Comparison of ENCODE assay signal across 13 mouse cellular contexts in genomic region chr19:57147746-57148145, GRCm38 (mm10).
A peak's percentile ranks its signal among the peaks of the same experiment; 100 is the strongest.
DNase-seq lines count a peak whose midpoint lies in the region; ATAC-seq and TF ChIP-seq lines count a peak whose summit lies in the region.
"Had no signal": no experiment of that assay in that cellular context is flagged by ENCODE, and none has a peak within 500 bp of the region (broad histone marks: within the 10 kb centered on the region; RNA-seq: fewer than 3 reads in every experiment).

No protein-coding gene starts in this region.

- WGBS in cerebellum, adult 2 months, result 1% methylated on average over 6 of the region's 6 CpGs
- WGBS in heart, embryonic 15.5 days, result 17% methylated on average over 6 of the region's 6 CpGs
- 23% methylated on average over 6 of the region's 6 CpGs for WGBS in limb, embryonic 12.5 days

- TF ChIP-seq CTCF in cerebellum, adult 2 months (IDR thresholded peaks at IDR 0.05; ENCODE audit: borderline replicate concordance, insufficient read depth, low read depth, low read length), result no peak
- no peak for TF ChIP-seq CTCF in left cerebral cortex, adult 2 months (IDR thresholded peaks at IDR 0.05)

- H3K36me3 ChIP-seq in heart, embryonic 15.5 days, result peaks cover 21% of the 10 kb centered on the region
- no peaks in the 10 kb centered on the region for H3K36me3 ChIP-seq in limb, embryonic 12.5 days

- peaks cover 16% of the 10 kb centered on the region for H3K4me1 ChIP-seq in cerebellum, adult 2 months (ENCODE audit: control insufficient read depth, insufficient read depth, low read length)
- H3K4me1 ChIP-seq in heart, embryonic 15.5 days (replicated peaks), result peaks cover 39% of the 10 kb centered on the region
- H3K4me1 ChIP-seq in limb, embryonic 12.5 days (replicated peaks), result peaks cover 19% of the 10 kb centered on the region

- H3K9me3 ChIP-seq in heart, embryonic 15.5 days (replicated peaks), result no peaks in the 10 kb centered on the region
- 0 out of 2 replicates have a peak, but pooled peaks cover 2% of the 10 kb centered on the region for H3K9me3 ChIP-seq in limb, embryonic 12.5 days
- H3K9me3 ChIP-seq: lung, embryonic 15.5 days had no signal

- peak; percentile 48 to 52 for DNase-seq in cerebellum, postnatal 14 days
- DNase-seq in cerebellum, adult 2 months, result no peak
- no peak for DNase-seq in heart, postnatal 25 days (ENCODE audit: low spot score)
- no peak for DNase-seq in left cerebral cortex, adult 2 months (ENCODE audit: extremely low spot score in 1 of 2, low spot score in 2 of 2)
- DNase-seq in left cerebral cortex, adult 11 months (ENCODE audit: low spot score), result no peak
- DNase-seq in adrenal gland, adult 18-20 months (ENCODE audit: low spot score in 2 of 2), result no peak
- DNase-seq: cerebellum, postnatal 36 days; gastrocnemius, postnatal 36 days; kidney, postnatal 25 days had no signal

- no peak for TF ChIP-seq POLR2A in cerebellum, adult 2 months (IDR thresholded peaks at IDR 0.05; ENCODE audit: borderline replicate concordance, insufficient read depth, low read length)

- H3K27ac ChIP-seq in cerebellum, adult 2 months (ENCODE audit: insufficient read depth, low read length), result no peak overlapping the region
- H3K27ac ChIP-seq in heart, embryonic 15.5 days, result peak overlapping the region; percentile 70
- peak overlapping the region; percentile 29; the same call in 1 of the 2 replicates for H3K27ac ChIP-seq in left cerebral cortex, adult 2 months
- peak overlapping the region; percentile 82 for H3K27ac ChIP-seq in limb, embryonic 12.5 days
- H3K27ac ChIP-seq: lung, embryonic 15.5 days had no signal

- intact Hi-C loops in heart, postnatal 25 days (cut with DNase I), result no loop called here
- intact Hi-C loops in left cerebral cortex, adult 2 months (cut with DNase I), result no loop called here

- ATAC-seq in heart, embryonic 15.5 days (replicated peaks; ENCODE audit: insufficient number of reproducible peaks, insufficient read depth, low FRiP score, low read depth), result no peak
- no peak for ATAC-seq in limb, embryonic 12.5 days (ENCODE audit: insufficient number of reproducible peaks, insufficient read depth, low FRiP score, low TSS enrichment, low read depth)

- H3K4me3 ChIP-seq in cerebellum, adult 2 months (replicated peaks; ENCODE audit: insufficient read depth, low read depth, low read length), result no peak overlapping the region
- H3K4me3 ChIP-seq in heart, embryonic 15.5 days, result no peak overlapping the region
- no peak overlapping the region for H3K4me3 ChIP-seq in left cerebral cortex, adult 2 months
- no peak overlapping the region for H3K4me3 ChIP-seq in limb, embryonic 12.5 days (replicated peaks)
- H3K4me3 ChIP-seq: erythroblast, embryonic 14.5 days; lung, embryonic 15.5 days had no signal

- no peak overlapping the region for H3K4me2 ChIP-seq in heart, embryonic 15.5 days
- H3K4me2 ChIP-seq in limb, embryonic 12.5 days, result no peak overlapping the region
- H3K4me2 ChIP-seq: lung, embryonic 15.5 days had no signal

- no peak overlapping the region for H3K9ac ChIP-seq in heart, embryonic 15.5 days
- no peak overlapping the region for H3K9ac ChIP-seq in limb, embryonic 12.5 days (replicated peaks)
- H3K9ac ChIP-seq: lung, embryonic 15.5 days had no signal

- H3K27me3 ChIP-seq in cerebellum, adult 2 months (ENCODE audit: control insufficient read depth, insufficient read depth, low read length), result no peaks in the 10 kb centered on the region
- no peaks in the 10 kb centered on the region for H3K27me3 ChIP-seq in heart, embryonic 15.5 days
- H3K27me3 ChIP-seq in limb, embryonic 12.5 days, result no peaks in the 10 kb centered on the region
- H3K27me3 ChIP-seq: lung, embryonic 15.5 days had no signal

Comparison
In these comparisons a context has a peak if more than half of its experiments do, and no peak if none do; other contexts are left out.
1. DNase-seq: peak in cerebellum, postnatal 14 days (2 of 2); none in cerebellum, adult 2 months (0 of 2), heart, postnatal 25 days (single experiment), left cerebral cortex, adult 2 months (0 of 2), left cerebral cortex, adult 11 months (single experiment) and adrenal gland, adult 18-20 months (0 of 2).